Mouse (Mus musculus) small intestine, adult 2 months (tissue): Measurements from ENCODE around the gene Snx29.

Experiments
- CTCF ChIP-seq: fragments of 200-500 bp; IDR thresholded peaks from 2 replicates; pipeline ENCODE4 v1.5.1; 2012; ENCODE audit warnings: low read depth, mild to moderate bottlenecking, control low read depth, inconsistent platforms, low read length, moderate library complexity, mixed read lengths; ENCODE audit not compliant: insufficient replicate concordance, insufficient read length; ENCODE audit errors: extremely low read depth
- POLR2A ChIP-seq: fragments of 200-500 bp; IDR thresholded peaks from 2 replicates; pipeline ENCODE4 v1.6.1; 2012; ENCODE audit warnings: low read depth, mild to moderate bottlenecking, control low read depth, inconsistent platforms, low read length, moderate library complexity

DNA sequence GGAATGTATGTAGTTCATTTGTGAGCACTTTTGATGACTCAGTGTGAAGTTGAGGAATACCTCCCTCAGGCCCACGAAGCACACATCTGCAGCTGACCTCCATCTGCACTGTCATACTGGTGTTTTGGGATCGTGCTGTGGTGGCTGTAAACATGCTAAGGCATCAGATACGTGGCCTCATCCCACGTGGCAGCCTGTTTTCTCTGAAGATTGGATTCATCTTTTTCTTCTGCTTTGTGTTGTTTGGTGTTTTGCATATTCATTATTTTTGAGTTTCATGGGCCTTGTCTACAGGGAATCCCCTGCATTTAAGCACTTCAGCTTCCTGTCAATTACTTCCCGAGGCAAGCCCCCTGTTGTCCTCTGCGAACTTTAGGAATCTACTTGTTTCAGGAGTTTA, 246.4 kb downstream of the Snx29 start:
- no peak for TF ChIP-seq CTCF
- no peak for TF ChIP-seq POLR2A
